Mouse (Mus musculus): ENCODE measurements around the gene Misp.
A peak's percentile ranks its signal among the peaks of the same experiment; 100 is the strongest.

Misp gene

GRCm38 (mm10) chr10:79854801-79855541 lies 34.2 kb downstream of the Misp start:
- peak; percentile 79 to 80 for DNase-seq (ENCODE audit: low spot score in 2 of 2)

GRCm38 (mm10) chr10:79855558-79856184 lies 34.9 kb downstream of the Misp start:
- no peak for DNase-seq (ENCODE audit: low spot score in 2 of 2)

- no peak for DNase-seq (ENCODE audit: low spot score in 2 of 2)
These were observed 35.5 kb downstream of the Misp start for GRCm38 (mm10) chr10:79856280-79856679.

- no peak for DNase-seq (ENCODE audit: low spot score in 2 of 2)
These were observed 36.1 kb downstream of the Misp start for GRCm38 (mm10) chr10:79856704-79857451.

GRCm38 (mm10) chr10:79857452-79857811 lies 36.6 kb downstream of the Misp start:
- no peak for DNase-seq (ENCODE audit: low spot score in 2 of 2)

- no peak for DNase-seq (ENCODE audit: low spot score in 2 of 2)
These were observed 37.1 kb downstream of the Misp start for GRCm38 (mm10) chr10:79857894-79858293.

- no peak for DNase-seq (ENCODE audit: low spot score in 2 of 2)
These were observed 37.8 kb downstream of the Misp start for GRCm38 (mm10) chr10:79858416-79859074.

GRCm38 (mm10) chr10:79859116-79859515 lies 38.3 kb downstream of the Misp start:
- no peak for DNase-seq (ENCODE audit: low spot score in 2 of 2)

- DNase-seq (ENCODE audit: low spot score in 2 of 2) = no peak
These were observed 39.5 kb downstream of the Misp start for GRCm38 (mm10) chr10:79860079-79860911.

GRCm38 (mm10) chr10:79861230-79862048 lies 40.6 kb downstream of the Misp start:
- DNase-seq (ENCODE audit: low spot score in 2 of 2) = no peak

- no peak for DNase-seq (ENCODE audit: low spot score in 2 of 2)
These were observed 41.4 kb downstream of the Misp start for GRCm38 (mm10) chr10:79862049-79862788.

- DNase-seq (ENCODE audit: low spot score in 2 of 2) = no peak
These were observed 42.1 kb downstream of the Misp start for GRCm38 (mm10) chr10:79862925-79863324.

GRCm38 (mm10) chr10:79864351-79865188 lies 43.8 kb downstream of the Misp start:
- no peak for DNase-seq (ENCODE audit: low spot score in 2 of 2)

GRCm38 (mm10) chr10:79865189-79865601 lies 44.4 kb downstream of the Misp start:
- DNase-seq (ENCODE audit: low spot score in 2 of 2) = no peak

GRCm38 (mm10) chr10:79865801-79866295 lies 45.1 kb downstream of the Misp start:
- no peak for DNase-seq (ENCODE audit: low spot score in 2 of 2)

GRCm38 (mm10) chr10:79866601-79867000 lies 45.8 kb downstream of the Misp start:
- no peak for DNase-seq (ENCODE audit: low spot score in 2 of 2)

- DNase-seq (ENCODE audit: low spot score in 2 of 2) = no peak
These were observed 51.1 kb downstream of the Misp start for GRCm38 (mm10) chr10:79871845-79872244.

- DNase-seq (ENCODE audit: low spot score in 2 of 2) = no peak
These were observed 52.1 kb downstream of the Misp start for GRCm38 (mm10) chr10:79872862-79873261.

- no peak for DNase-seq (ENCODE audit: low spot score in 2 of 2)
These were observed 52.5 kb downstream of the Misp start for GRCm38 (mm10) chr10:79873313-79873712.

Measured in thymus, postnatal 10 days (tissue).